Mouse (Mus musculus) MEL (cell line): ENCODE results near the gene S1pr4. TPM values are rescaled to one million over a fixed set of nuclear protein-coding genes. Genes with fewer than 3 reads are reported as not detected.

Experiments
- DNase-seq: peaks from one replicate; pipeline ENCODE4 v3.0.0; 2011; ENCODE audit warnings: low read depth, low spot score
- H3K27ac ChIP-seq: 2 replicates; pipeline ENCODE4 v1.5.1; 2012; ENCODE audit warnings: low read depth, mild to moderate bottlenecking, control low read depth, low read length, moderate library complexity; ENCODE audit not compliant: control insufficient read depth
- H3K27me3 ChIP-seq, 2 experiments: fragments of 150-350 bp in 1 of 2; sonication (generic) in 1 of 2; 2 replicates each; pipeline ENCODE4 v1.6.1; 2012; ENCODE audit warnings: low read length in 2 of 2, mild to moderate bottlenecking in 2 of 2, improper control_type of control experiment in 1 of 2, moderate library complexity in 1 of 2; ENCODE audit not compliant: insufficient read depth in 2 of 2, control insufficient read depth in 1 of 2
- H3K36me3 ChIP-seq, 2 experiments: 2 replicates each; pipeline ENCODE4 v1.6.1; 2012 to 2014; ENCODE audit warnings: low read length in 2 of 2, improper control_type of control experiment in 1 of 2, inconsistent platforms in 1 of 2, mild to moderate bottlenecking in 1 of 2; ENCODE audit not compliant: insufficient read depth in 2 of 2, control insufficient read depth in 1 of 2
- H3K4me1 ChIP-seq, 2 experiments: fragments of 150-350 bp in 1 of 2; sonication (generic) in 1 of 2; 2 replicates each; pipeline ENCODE4 v1.6.1; 2012; ENCODE audit warnings: low read length in 2 of 2, improper control_type of control experiment in 1 of 2, mild to moderate bottlenecking in 1 of 2; ENCODE audit not compliant: insufficient read depth in 2 of 2, control insufficient read depth in 1 of 2
- H3K4me3 ChIP-seq, 2 experiments: fragments of 150-350 bp in 1 of 2; sonication (generic) in 1 of 2; 2 replicates each; pipeline ENCODE4 v1.5.1; 2012; ENCODE audit warnings: low read depth in 2 of 2, low read length in 2 of 2, mild to moderate bottlenecking in 2 of 2, moderate library complexity in 2 of 2, control low read depth in 1 of 2, improper control_type of control experiment in 1 of 2; ENCODE audit not compliant: control insufficient read depth in 1 of 2, insufficient read depth in 1 of 2
- H3K79me2 ChIP-seq: 2 replicates; pipeline ENCODE4 v1.6.1; 2012; ENCODE audit warnings: mild to moderate bottlenecking, low read length, moderate library complexity; ENCODE audit not compliant: control insufficient read depth, poor library complexity, insufficient read depth
- H3K9ac ChIP-seq: 2 replicates; pipeline ENCODE4 v1.6.1; 2012; ENCODE audit warnings: low read depth, mild to moderate bottlenecking, control low read depth, low read length, moderate library complexity; ENCODE audit not compliant: control insufficient read depth, poor library complexity, severe bottlenecking
- H3K9me3 ChIP-seq: fragments of 150-350 bp; sonication (generic); replicated peaks from 2 replicates; pipeline ENCODE4 v1.6.1; 2012; ENCODE audit warnings: mild to moderate bottlenecking, low read length, improper control_type of control experiment, moderate library complexity; ENCODE audit not compliant: insufficient read depth
- CHD2 ChIP-seq: IDR thresholded peaks from 2 replicates; pipeline ENCODE4 v1.6.1; 2011; ENCODE audit warnings: low read length, improper control_type of control experiment
- CTCF ChIP-seq, 3 experiments: IDR thresholded peaks in 2 of 3; conservative IDR thresholded peaks in 1 of 3; 2 replicates each; pipeline ENCODE4 v1.5.1; 2011 to 2012; ENCODE audit warnings: low read length in 3 of 3, low read depth in 2 of 3, mild to moderate bottlenecking in 2 of 3, improper control_type of control experiment in 1 of 3, inconsistent platforms in 1 of 3, mixed read lengths in 1 of 3, moderate library complexity in 1 of 3; ENCODE audit not compliant: control insufficient read depth in 1 of 3, insufficient read depth in 1 of 3, poor library complexity in 1 of 3, severe bottlenecking in 1 of 3
- E2F4 ChIP-seq: IDR thresholded peaks from 2 replicates; pipeline ENCODE4 v1.6.1; 2011; ENCODE audit warnings: low read depth, low read length, improper control_type of control experiment, borderline replicate concordance
- ELF1 ChIP-seq: IDR thresholded peaks from 2 replicates; pipeline ENCODE4 v1.6.1; 2014; ENCODE audit warnings: low read depth, mild to moderate bottlenecking, inconsistent platforms, low read length, improper control_type of control experiment, moderate library complexity
- ETS1 ChIP-seq: IDR thresholded peaks from 2 replicates; pipeline ENCODE4 v1.6.1; 2012; ENCODE audit warnings: low read depth, mild to moderate bottlenecking, inconsistent platforms, low read length, improper control_type of control experiment, moderate library complexity
- GABPA ChIP-seq: IDR thresholded peaks from 2 replicates; pipeline ENCODE4 v1.6.1; 2012; ENCODE audit warnings: low read depth, mild to moderate bottlenecking, inconsistent platforms, low read length, improper control_type of control experiment, moderate library complexity
- MAFK ChIP-seq: IDR thresholded peaks from 2 replicates; pipeline ENCODE4 v1.6.1; 2011; ENCODE audit warnings: low read depth, mild to moderate bottlenecking, low read length, improper control_type of control experiment, borderline replicate concordance
- MAX ChIP-seq: IDR thresholded peaks from 2 replicates; pipeline ENCODE4 v1.6.1; 2011; ENCODE audit warnings: low read length, improper control_type of control experiment
- MAZ ChIP-seq: IDR thresholded peaks from 2 replicates; pipeline ENCODE4 v1.6.1; 2012; ENCODE audit warnings: low read depth, mild to moderate bottlenecking, inconsistent platforms, low read length, improper control_type of control experiment
- MEF2A ChIP-seq: IDR thresholded peaks from 2 replicates; pipeline ENCODE4 v1.6.1; 2014; ENCODE audit warnings: low read depth, mild to moderate bottlenecking, inconsistent platforms, low read length, improper control_type of control experiment; ENCODE audit not compliant: poor library complexity, insufficient replicate concordance, severe bottlenecking; ENCODE audit errors: extremely low read depth
- MXI1 ChIP-seq: IDR thresholded peaks from 2 replicates; pipeline ENCODE4 v1.6.1; 2011; ENCODE audit warnings: mild to moderate bottlenecking, low read depth, low read length, improper control_type of control experiment
- MYB ChIP-seq: IDR thresholded peaks from 2 replicates; pipeline ENCODE4 v1.6.1; 2011; ENCODE audit warnings: mild to moderate bottlenecking, low read depth, low read length, improper control_type of control experiment
- NELFE ChIP-seq: IDR thresholded peaks from 2 replicates; pipeline ENCODE4 v1.6.1; 2011; ENCODE audit warnings: low read depth, low read length, improper control_type of control experiment
- NRF1 ChIP-seq: IDR thresholded peaks from 2 replicates; pipeline ENCODE4 v1.6.1; 2014; ENCODE audit warnings: low read depth, mild to moderate bottlenecking, inconsistent platforms, low read length, improper control_type of control experiment, moderate library complexity; ENCODE audit not compliant: poor library complexity, insufficient read depth, severe bottlenecking
- POLR2A ChIP-seq, 2 experiments: IDR thresholded peaks; 2 replicates each; pipeline ENCODE4 v1.6.1; 2011 to 2012; ENCODE audit warnings: low read length in 2 of 2, mild to moderate bottlenecking in 2 of 2, control low read depth in 1 of 2, improper control_type of control experiment in 1 of 2, low read depth in 1 of 2, moderate library complexity in 1 of 2; ENCODE audit not compliant: control insufficient read depth in 1 of 2, insufficient read depth in 1 of 2, poor library complexity in 1 of 2
- POLR2AphosphoS2 ChIP-seq: IDR thresholded peaks from 2 replicates; pipeline ENCODE4 v1.6.1; 2011; ENCODE audit warnings: low read length, improper control_type of control experiment
- RAD21 ChIP-seq: IDR thresholded peaks from 2 replicates; pipeline ENCODE4 v1.6.1; 2011; ENCODE audit warnings: mild to moderate bottlenecking, low read depth, low read length, improper control_type of control experiment
- RCOR1 ChIP-seq: IDR thresholded peaks from 2 replicates; pipeline ENCODE4 v1.6.1; 2012; ENCODE audit warnings: low read depth, mild to moderate bottlenecking, inconsistent platforms, low read length, improper control_type of control experiment
- SIN3A ChIP-seq: IDR thresholded peaks from 2 replicates; pipeline ENCODE4 v1.6.1; 2012; ENCODE audit warnings: low read length, improper control_type of control experiment, inconsistent platforms
- SMC3 ChIP-seq: IDR thresholded peaks from 2 replicates; pipeline ENCODE4 v1.6.1; 2011; ENCODE audit warnings: low read depth, low read length, improper control_type of control experiment
- TAL1 ChIP-seq: IDR thresholded peaks from 2 replicates; pipeline ENCODE4 v1.6.1; 2012; ENCODE audit warnings: mild to moderate bottlenecking, inconsistent platforms, low read length, moderate library complexity, mixed read lengths
- USF2 ChIP-seq, 2 experiments: IDR thresholded peaks; 2 replicates each; pipeline ENCODE4 v1.6.1; 2011 to 2012; ENCODE audit warnings: improper control_type of control experiment in 2 of 2, low read length in 2 of 2, borderline replicate concordance in 1 of 2, inconsistent platforms in 1 of 2, low read depth in 1 of 2, mild to moderate bottlenecking in 1 of 2; ENCODE audit not compliant: insufficient read depth in 1 of 2
- ZMIZ1 ChIP-seq: IDR thresholded peaks from 2 replicates; pipeline ENCODE4 v1.6.1; 2012; ENCODE audit warnings: low read depth, mild to moderate bottlenecking, inconsistent platforms, low read length, improper control_type of control experiment, moderate library complexity
- polyA plus RNA-seq, 2 experiments: library from polyadenylated mRNA; stranded (reverse) in 1 of 2; unstranded in 1 of 2; fragments of >175 nt in 1 of 2; fragments of >200 nt in 1 of 2; gene quantifications; 2 replicates each; pipeline versions ENCODE4 v1.2.1 to v1.2.4; 2012; ENCODE audit warnings: low replicate concordance in 2 of 2, low read depth in 1 of 2; ENCODE audit not compliant: insufficient read length in 2 of 2, insufficient read depth in 1 of 2, missing spikeins in 1 of 2
- total RNA-seq: library from RNA; depleted of rRNA; stranded (reverse); fragments of 300-350 nt; gene quantifications from 2 replicates; pipeline ENCODE4 v1.2.3, GENCODE M21; 2012

Gene S1pr4
- total and polyA plus RNA-seq, 3 experiments, result 1.6 to 2.1 TPM; not detected in 1

DNA sequence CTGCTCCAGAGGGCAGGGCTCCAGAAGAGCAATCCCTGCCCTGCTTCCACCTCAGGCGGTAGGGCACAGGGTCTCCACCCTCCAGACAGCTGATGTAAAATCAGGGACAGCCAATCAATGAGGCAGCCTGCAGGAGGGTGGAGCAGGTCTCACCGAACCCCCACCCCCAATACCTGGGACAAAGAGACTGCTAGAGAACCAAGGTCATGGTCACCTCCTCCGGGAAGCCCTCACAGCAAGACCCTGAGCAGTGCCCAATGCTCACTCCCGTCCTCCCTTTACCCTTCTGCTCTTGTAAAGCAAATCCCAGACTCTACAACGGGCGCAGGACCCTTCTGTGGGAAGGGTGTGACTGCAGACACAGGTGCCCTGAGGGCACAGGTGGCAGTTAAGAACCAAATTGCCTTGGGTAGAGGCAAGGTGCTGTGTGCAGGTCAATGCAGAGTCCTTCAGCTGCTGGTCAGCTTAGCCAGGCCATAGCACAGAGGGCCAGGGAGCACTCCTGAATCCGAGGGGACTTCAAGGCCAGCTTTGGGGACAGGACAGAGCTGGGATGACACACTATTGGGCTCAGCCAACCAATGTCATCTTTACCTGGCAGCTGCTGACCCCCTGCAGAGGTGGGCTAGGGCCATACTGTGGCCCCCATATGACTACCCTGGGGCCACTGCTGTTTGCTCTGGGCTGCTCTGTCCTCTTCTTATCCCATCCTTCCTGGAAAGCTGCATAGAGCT is 43.0 kb upstream of the S1pr4 start:
- no peaks in the 10 kb centered on the region for H3K27me3 ChIP-seq
- H3K4me3 ChIP-seq, result no peak overlapping the region
- H3K79me2 ChIP-seq, result peaks cover 57% of the 10 kb centered on the region
- H3K36me3 ChIP-seq, result peaks cover 0 to 8% of the 10 kb centered on the region in 2 experiments; a peak in 3 of 4 replicates
- no peak overlapping the region; the same call in 1 of the 2 replicates for H3K9ac ChIP-seq
- H3K27ac ChIP-seq, result no peak overlapping the region
- no peak for DNase-seq
- H3K4me1 ChIP-seq, result peaks cover 10 to 15% of the 10 kb centered on the region in 2 experiments
- TF ChIP-seq MXI1 (no peak), GABPA (no peak), NELFE (no peak), POLR2A (IDR thresholded peaks at IDR 0.05; ENCODE audit: control insufficient read depth in 1 of 2, insufficient read depth in 1 of 2, low read depth in 1 of 2, low read length in 2 of 2, poor library complexity in 1 of 2) (no peak), MAZ (no peak), CHD2 (no peak), MYB (no peak), RAD21 (no peak), RCOR1 (no peak)
- no peaks in the 10 kb centered on the region for H3K9me3 ChIP-seq

DNA sequence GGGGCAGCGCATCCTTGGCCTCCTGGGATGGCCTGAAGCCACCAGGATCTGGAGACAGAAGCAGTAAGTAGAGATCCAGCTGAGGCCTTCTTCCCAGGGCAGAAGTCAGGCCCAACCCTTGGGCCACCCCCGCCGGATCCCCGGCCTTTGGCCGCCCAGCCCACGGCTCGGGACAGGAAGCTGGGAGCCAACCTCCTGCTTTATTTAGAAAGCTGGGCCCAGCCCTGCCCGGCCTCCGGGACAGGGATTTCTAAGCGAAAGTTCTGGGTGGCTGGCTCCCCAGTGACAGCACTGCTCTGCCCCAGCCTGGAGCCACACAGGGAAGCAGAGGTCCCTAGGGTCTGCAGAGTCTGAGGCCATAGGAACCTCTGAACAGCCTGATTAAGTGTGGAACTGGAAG is 41.9 kb upstream of the S1pr4 start:
- peaks cover 0 to 8% of the 10 kb centered on the region in 2 experiments; a peak in 3 of 4 replicates for H3K36me3 ChIP-seq
- no peaks in the 10 kb centered on the region for H3K27me3 ChIP-seq
- no peak for TF ChIP-seq POLR2A (IDR thresholded peaks at IDR 0.05; ENCODE audit: control insufficient read depth in 1 of 2, insufficient read depth in 1 of 2, low read depth in 1 of 2, low read length in 2 of 2, poor library complexity in 1 of 2)
- TF ChIP-seq MXI1, result no peak
- no peak for TF ChIP-seq E2F4
- no peak for TF ChIP-seq CTCF (IDR thresholded peaks at IDR 0.05 in 2 of 3, conservative IDR thresholded peaks at IDR 0.05 in 1 of 3; ENCODE audit: control insufficient read depth in 1 of 3, insufficient read depth in 1 of 3, low read depth in 2 of 3, low read length in 3 of 3, poor library complexity in 1 of 3, severe bottlenecking in 1 of 3)
- TF ChIP-seq NRF1, result no peak
- TF ChIP-seq, all 39 proteins: peak for 0
- Histone ChIP-seq H3K9ac (no peak overlapping the region), H3K79me2 (peaks cover 62% of the 10 kb centered on the region), H3K9me3 (no peaks in the 10 kb centered on the region), H3K27ac (no peak overlapping the region), H3K4me1 (peaks cover 9 to 14% of the 10 kb centered on the region in 2 experiments), H3K4me3 (no peak overlapping the region)
- DNase-seq, result no peak

DNA sequence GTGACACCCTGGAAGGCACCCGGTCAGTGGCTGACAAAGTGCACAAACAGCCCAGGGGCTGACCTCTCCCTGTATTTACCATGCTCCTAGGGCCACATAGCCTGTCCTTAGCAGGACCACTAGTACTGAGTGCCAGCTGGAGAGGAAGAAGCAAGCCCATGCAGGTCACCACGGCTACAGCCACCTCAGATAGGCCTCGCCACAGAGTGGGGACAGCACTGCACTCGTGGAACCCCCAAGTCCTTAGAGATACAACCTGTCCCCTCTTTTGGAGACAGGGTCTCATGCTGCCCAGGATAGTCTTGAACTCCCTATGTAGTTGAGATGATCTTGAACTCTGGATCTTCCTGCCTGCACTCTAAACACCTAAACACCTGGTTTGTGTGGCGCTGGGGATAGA is 41.4 kb upstream of the S1pr4 start:
- H3K9ac ChIP-seq, result no peak overlapping the region
- H3K9me3 ChIP-seq, result no peaks in the 10 kb centered on the region
- H3K36me3 ChIP-seq, result peaks cover 0 to 5% of the 10 kb centered on the region in 2 experiments; a peak in 2 of 4 replicates
- H3K27ac ChIP-seq, result no peak overlapping the region
- peaks cover 64% of the 10 kb centered on the region for H3K79me2 ChIP-seq
- H3K27me3 ChIP-seq, result no peaks in the 10 kb centered on the region
- H3K4me3 ChIP-seq, result no peak overlapping the region
- DNase-seq, result no peak
- no peak for TF ChIP-seq TAL1
- TF ChIP-seq USF2 (IDR thresholded peaks at IDR 0.05; ENCODE audit: borderline replicate concordance in 1 of 2, insufficient read depth in 1 of 2, low read depth in 1 of 2, low read length in 2 of 2), result no peak
- no peak for TF ChIP-seq MAZ
- no peak for TF ChIP-seq ETS1
- no peak for TF ChIP-seq GABPA
- TF ChIP-seq ZMIZ1, result no peak
- no peak for TF ChIP-seq MYB
- no peak for TF ChIP-seq ELF1
- TF ChIP-seq MAX, result no peak
- no peak for TF ChIP-seq SIN3A
- TF ChIP-seq CHD2, result no peak
- TF ChIP-seq NELFE, result no peak
- no peak for TF ChIP-seq POLR2AphosphoS2
- no peak for TF ChIP-seq MEF2A
- TF ChIP-seq MAFK, result no peak
- no peak for TF ChIP-seq E2F4
- no peak for TF ChIP-seq SMC3
- no peak for TF ChIP-seq MXI1
- peaks cover 6 to 10% of the 10 kb centered on the region in 2 experiments; a peak in 3 of 4 replicates for H3K4me1 ChIP-seq
